Mouse (Mus musculus) kidney, adult 11 months (tissue): ENCODE results near the gene Etv3.

Experiments
- DNase-seq: peaks from one replicate; pipeline ENCODE4 v3.0.0; 2022

Etv3 gene

GRCm38 (mm10) chr3:87560156-87560555 lies 34.9 kb downstream of the Etv3 start:
- DNase-seq, result no peak

- DNase-seq, result no peak
Observed at GRCm38 (mm10) chr3:87561434-87561833, 36.2 kb downstream of the Etv3 start.

- DNase-seq, result peak; percentile 77
Observed at GRCm38 (mm10) chr3:87562370-87562769, 37.2 kb downstream of the Etv3 start.

GRCm38 (mm10) chr3:87563466-87563865 lies 38.3 kb downstream of the Etv3 start:
- DNase-seq, result no peak

GRCm38 (mm10) chr3:87565623-87566022 lies 40.4 kb downstream of the Etv3 start:
- no peak for DNase-seq

GRCm38 (mm10) chr3:87566066-87566465 lies 40.9 kb downstream of the Etv3 start:
- peak; percentile 83 for DNase-seq

- no peak for DNase-seq
Observed at GRCm38 (mm10) chr3:87567497-87567896, 42.3 kb downstream of the Etv3 start.

- no peak for DNase-seq
Observed at GRCm38 (mm10) chr3:87568681-87569080, 43.5 kb downstream of the Etv3 start.

GRCm38 (mm10) chr3:87575766-87576165 lies 50.6 kb downstream of the Etv3 start:
- DNase-seq, result no peak

- no peak for DNase-seq
Observed at GRCm38 (mm10) chr3:87582259-87582658, 57.1 kb downstream of the Etv3 start.
